Mouse (Mus musculus) gastrocnemius, adult 18-20 months (tissue): ENCODE results near the gene Pi4k2b. TPM values are rescaled to one million over a fixed set of nuclear protein-coding genes. Genes with fewer than 3 reads are reported as not detected.
A peak's percentile ranks its signal among the peaks of the same experiment; 100 is the strongest.
"Not testable (repeated sequence)": the region's sequence is repeated elsewhere in the genome, so short reads cannot be mapped to it uniquely, and the experiment has no call there.

Source experiments
- DNase-seq: peaks from one replicate; pipeline ENCODE4 v3.0.0; 2021; ENCODE audit warnings: low spot score
- total RNA-seq, 2 experiments: library from RNA; stranded (reverse); gene quantifications; 2 replicates each; pipeline ENCODE4 v1.2.3; 2021

Gene Pi4k2b
- total RNA-seq, 2 experiments from 2014 or later, result 1.00 to 1.1 TPM

DNA sequence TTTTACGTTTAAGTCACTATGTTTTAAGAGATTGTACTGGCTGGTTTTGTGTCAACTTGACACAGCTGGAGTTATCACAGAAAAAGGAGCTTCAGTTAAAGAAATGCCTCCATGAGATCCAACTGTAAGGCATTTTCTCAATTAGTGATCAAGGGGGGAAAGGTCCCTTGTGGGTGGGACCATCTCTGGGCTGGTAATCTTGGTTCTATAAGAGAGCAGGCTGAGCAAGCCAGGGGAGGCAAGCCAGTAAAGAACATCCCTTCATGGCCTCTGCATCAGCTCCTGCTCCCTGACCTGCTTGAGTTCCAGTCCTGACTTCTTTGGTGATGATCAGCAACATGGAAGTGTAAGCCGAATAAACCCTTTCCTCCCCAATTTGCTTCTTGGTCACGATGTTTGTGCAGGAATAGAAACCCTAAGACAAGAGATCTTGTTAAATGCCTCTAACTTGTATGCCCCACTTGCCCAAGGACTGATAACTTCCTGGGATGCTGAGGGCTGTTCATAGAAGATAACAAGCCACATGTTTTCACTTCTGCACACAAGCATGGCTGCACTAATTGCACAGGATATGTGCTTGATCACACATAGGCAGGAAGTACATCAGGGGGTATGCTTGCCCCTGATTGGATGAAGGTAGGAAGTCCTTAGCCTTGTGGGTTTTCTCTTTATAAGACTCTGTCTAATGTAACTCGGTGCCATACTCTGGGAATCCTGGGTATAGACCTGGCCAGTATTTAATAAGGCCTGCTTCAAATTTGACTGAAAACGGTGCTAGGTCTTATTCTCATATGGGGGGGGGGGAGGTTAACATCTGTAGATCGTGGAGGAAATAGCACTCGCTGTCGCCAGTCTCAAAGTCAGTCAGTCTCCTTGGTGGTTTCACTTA, 35.3 kb downstream of the Pi4k2b start:
- DNase-seq, result not testable (repeated sequence)

DNA sequence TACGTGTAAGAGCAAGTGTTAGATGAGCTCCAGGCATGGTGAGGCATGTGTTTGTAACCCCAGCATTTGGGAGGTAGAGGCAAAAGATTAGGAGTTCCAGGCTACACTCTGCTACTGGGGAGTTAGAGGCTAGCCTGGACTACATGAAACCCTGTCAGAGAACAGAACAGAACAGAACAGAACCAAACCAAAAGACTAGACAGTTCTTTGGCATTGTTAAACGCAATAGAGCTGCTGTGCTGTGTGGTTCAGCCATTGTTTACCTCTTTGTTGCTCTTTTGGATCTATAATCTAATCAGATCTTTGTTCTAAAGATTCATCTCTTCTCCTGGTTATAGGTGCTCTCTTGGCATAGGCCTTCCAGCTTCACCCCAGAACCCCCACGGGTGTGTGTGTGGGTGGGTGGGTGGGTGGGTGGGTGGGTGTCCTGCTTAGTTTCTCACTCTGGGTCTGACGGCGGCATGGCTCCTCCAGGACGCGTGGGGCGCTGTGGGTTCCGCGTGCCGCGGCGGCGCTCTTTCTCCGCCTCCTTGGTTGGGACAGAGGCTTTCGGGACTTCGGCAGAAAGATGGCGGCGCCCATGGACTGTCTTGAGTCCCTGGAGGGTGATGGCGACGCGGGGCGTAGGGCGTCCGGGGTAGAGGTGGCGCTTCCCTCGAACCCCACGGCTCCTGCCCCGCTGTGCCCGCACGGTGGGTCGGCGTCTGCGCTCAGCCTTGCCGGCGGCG, 41.3 kb downstream of the Pi4k2b start:
- peak; percentile 81 for DNase-seq

DNA sequence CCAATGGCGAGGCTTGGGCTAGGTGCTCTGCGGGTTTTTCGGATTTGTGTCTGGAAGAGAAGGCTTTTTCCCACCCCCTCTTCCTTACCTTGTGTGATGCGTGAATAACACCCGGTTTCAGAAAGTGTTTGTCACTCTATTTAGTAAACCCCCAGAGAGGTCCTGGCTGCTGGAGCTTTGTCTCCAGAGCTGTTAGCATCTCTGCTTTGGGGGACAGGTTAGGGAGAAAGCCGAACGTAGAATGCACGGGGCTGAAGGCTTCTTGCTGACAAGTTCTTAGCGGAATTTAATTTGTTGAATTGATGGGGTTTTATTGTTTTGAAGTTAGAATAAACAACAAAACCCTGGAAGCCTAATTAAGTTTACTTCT, 41.9 kb downstream of the Pi4k2b start:
- DNase-seq, result no peak

DNA sequence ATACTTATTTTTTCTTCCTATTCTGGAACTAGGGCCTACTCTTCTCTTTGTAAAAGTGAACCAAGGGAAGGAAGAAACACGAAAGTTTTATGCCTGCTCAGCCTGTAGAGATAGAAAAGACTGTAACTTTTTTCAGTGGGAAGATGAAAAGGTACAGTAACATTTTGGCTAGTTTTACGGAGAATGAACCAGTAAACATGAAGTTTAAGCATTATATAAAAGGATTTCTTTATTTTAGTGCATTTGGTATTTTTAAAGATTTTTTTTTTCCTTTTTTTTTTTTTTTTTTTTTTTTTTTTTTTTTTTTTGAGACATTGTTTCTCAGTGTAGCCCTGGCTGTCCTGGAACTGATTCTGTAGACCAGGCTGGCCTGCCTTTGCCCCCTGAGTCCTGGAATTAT, 42.6 kb downstream of the Pi4k2b start:
- no peak for DNase-seq

DNA sequence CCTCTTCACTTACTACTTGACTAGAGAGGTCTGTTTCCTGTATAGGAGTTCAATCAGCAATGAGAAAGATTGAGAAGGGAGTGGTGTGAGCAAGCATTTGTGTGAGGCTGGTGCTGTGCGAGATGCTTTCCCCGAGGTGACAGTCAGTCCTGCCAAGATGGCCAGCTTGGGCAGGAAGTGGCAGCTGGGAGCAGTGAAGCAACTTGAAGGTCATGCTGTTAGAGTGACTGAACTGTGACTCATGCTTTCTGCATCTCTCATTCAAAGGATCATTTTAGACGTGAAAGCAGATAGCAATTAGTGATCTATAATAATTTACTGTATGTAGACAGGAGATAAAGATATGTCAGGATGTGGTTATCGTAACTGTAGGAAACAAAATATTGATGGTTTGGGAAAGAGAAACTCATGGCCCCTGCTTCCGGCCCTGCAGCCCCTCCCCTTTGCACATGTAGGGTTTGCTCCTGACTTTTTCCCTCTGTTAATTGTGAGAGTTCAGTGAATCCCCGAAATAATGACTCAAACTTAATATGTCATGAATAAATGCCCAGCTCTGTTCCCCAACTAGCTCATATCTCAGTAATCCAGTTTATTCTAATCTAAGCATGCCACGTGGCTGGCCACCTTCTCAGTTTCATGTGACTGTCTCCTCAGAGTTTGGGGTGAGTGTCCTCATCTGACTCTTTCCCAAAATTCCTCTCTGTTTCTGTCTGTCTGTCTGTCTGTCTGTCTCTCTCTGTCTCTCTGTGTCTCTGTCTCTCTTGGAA, 45.4 kb downstream of the Pi4k2b start:
- DNase-seq, result no peak

DNA sequence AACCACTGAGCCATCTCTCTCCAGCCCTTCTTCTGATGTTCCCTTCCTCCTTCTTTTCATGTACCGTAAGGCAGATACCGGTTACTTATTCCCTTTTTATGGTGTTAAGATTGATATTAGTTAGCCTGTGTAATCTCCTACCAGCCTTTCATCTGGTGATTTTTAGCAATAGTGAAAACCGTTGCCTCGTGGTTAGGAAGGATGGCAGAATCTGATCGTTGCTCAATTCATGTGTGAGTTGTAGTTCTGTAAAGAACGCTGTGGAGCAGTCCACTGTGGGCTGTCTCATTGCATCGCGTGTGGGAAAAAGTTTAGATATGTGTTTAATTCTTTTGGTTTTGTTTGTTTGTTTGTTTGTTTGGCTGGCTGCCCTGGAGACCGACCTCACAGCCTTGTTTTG, 51.9 kb downstream of the Pi4k2b start:
- no peak for DNase-seq

DNA sequence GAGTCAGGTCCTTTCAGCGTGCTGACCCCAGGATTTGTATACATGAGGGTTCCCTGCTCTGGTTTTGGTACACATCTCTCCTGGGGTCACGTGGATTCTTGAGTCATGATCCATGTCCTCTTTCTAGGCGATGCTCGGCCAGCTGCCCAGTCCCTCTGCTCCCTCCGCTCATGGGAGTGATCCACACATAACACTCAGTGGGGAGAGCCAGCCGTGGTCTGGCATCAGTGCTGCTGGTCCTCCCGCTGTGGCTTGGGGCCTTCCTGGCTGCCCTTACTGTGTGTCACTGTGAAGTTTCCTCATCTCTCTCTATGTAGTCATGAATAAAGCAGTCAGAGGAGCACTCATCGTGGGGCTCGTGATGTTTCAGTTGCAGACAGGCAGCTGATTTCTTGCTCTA, 52.7 kb downstream of the Pi4k2b start:
- DNase-seq, result no peak

DNA sequence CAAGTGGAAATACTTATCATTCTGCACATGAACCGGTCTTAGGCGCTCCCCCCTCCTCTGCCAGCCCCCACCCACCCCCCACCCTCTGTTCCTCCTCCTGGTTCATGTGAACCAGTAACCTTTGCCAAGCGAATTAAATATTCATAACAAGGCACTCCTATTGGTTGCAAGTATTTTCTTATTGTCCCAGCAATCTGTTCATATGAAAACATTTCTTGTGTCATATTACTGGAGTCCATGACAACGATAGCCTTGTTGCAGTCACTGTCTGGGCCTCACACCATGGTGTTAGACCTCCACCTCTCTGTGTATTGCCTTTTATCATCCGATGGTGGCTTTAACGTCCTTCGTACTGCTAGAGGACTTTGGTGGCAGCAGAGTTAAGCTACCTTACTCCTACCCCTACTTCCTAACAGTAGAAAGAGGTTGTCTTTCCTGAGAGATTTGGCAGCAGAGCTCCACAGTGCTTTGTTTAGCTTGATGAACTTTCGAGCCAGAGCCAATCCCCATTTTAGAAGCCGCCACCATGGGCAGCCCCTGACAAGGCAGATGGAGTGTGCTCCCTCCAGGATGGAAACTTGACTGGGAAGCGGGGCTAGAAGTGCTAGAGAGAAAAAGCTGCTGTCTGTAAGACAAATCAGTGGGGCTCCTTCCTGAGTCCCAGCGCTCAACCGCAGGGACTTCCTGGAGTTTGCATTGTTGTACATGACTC, 58.1 kb downstream of the Pi4k2b start:
- DNase-seq, result no peak

DNA sequence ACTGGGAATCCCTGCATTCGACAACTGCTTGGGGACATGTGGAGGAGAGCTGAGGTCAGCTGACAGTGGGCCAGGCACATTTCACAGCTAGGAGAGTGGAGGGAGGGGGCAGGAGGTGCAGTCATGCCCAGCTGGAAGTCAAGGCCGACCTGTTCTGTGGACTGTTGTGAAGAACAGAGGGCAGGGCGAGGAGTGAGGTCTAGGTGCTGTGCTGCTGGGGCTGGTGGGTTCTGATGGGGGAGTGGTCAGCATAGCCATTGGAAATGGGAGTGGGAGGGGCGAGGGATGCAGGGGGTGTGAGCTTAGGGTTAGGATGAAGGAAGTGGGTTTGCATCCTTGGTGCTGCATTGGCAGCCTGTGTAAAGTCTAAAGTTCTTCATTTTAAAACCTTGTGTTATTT, 64.4 kb downstream of the Pi4k2b start:
- no peak for DNase-seq

DNA sequence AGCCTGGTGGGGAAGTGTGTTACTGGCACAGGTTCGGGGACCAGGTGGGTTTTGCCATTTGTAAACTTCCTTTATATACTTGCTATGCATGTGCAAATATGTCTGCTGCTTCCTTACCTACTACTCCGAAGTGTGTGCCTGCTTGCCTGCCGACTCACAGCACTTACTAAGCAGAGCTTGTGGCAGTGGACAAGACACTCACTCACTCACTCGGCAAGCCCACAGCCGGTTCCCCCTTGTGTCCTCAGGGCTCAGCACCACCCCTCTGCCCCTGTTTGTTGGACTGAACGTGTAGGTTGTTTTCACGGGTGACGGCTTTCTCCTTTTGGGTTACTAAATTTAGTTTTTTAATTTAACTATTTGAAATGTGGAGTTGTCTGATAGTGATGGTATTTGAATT, 65.0 kb downstream of the Pi4k2b start:
- DNase-seq, result no peak

DNA sequence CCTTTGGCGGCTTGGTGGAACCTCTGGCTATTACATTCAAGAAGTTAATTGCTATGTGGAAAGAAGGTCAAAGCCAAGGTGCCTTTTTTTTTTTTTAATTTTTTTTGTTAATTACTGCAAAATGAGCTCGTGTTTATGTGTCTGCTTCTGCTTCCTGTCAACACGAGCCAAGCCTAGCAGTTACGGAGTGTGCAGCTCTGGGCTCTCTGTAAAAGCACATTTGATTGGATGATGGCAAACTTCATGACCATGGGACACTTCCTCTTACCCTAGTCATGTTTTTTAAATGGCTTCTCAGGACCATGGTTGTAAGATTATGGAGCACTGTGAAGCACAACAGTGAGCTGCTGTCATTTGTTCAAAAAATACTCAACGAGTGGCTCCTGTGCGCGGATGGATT, 65.7 kb downstream of the Pi4k2b start:
- DNase-seq, result no peak

DNA sequence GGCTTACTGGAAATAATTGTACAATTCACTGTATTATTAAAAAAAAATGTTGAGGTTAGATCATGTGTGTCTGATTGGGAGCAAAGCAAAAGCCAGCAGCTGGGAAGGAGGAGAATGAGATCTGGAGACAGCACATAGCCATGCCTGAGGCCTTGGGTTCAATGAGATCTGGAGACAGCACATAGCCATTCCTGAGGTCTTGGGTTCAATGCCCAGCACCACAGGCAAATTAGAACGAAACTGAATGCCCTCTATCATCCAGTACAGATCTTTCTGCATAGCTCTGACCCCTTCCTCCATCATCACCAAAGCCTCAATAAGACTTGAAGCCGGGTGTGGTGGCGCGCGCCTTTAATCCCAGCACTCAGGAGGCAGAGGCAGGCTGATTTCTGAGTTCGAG, 69.1 kb downstream of the Pi4k2b start:
- no peak for DNase-seq

DNA sequence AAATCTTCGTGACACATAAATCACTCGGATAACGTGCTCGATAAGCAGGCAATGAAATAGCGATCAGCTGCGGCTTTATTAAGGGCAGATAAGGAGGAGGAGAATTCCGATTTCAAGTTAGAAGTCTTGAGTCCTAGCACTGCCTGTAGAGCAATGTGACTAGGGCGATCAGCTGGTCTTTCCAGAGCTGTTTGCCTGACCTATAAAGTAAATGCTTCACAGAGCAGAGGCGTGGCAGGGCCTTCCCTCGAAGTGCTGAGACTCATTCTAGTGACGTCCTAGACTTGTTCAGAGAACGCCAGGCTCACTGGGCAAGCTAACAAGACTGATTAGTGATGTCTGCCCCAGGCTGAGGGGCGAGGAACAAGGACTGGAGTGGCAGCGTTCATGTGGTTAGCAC, 69.7 kb downstream of the Pi4k2b start:
- DNase-seq, result no peak

DNA sequence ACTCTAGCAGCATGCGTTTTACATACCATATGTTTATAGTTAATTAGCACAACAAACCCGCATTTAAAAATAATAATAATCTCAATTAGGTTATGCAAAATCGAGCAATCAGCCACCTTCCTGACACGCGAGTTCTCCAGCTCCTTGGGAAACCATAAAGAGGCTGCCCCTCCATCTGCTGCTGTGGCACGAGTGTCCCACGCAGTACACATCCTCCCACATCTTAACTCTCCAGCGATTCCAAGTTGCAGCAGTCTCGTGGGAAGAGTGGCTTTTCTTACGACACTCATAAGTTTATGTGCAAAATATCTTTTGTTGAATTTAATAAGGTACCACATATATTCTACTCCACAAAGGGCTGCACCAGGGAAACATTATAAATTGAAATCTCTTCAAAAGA, 71.1 kb downstream of the Pi4k2b start:
- no peak for DNase-seq

DNA sequence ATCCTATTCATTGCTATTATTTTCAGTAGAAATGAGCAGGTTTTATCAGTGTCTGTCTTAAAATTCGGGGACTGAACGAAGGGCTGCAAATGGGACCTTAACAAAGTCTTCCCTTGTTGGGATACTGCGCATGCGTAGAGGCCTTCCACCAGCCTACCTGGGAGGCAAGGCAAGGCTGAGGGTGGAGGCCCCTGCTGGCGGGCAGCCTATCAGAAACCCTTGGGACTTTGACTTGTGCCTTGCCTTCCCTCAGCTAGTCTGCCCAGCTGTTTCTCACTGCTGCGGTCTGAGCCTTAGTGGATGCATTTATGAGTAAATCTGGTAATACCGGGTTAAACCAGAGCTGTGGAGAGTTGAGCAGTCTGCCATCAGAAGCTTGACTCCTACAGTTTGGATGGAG, 71.9 kb downstream of the Pi4k2b start:
- no peak for DNase-seq

DNA sequence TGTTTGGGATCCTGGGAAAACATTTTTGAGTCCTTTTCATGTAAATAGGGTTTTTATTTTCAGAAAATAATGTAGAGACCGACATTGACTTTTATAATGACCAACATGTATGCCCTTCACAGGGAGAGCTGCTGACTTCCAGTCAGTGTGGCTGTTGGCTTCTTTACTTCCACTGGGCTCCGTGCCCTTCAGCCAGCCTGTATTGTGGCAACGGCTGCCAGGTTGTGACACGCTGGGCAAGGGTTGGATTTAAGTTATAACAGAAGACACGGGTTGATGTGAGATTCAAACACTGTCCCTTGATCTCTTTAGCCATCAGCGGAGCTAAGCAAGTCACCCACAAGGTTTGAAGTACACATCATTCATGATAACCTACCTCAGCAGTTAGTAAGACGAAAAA, 77.3 kb downstream of the Pi4k2b start:
- DNase-seq, result no peak

Other genes with a start within 250 kb of the Pi4k2b start
- under 1 TPM; 0.84 to 0.88 TPM for gene Lgi2, start 175.1 kb upstream of the Pi4k2b start, total RNA-seq
- gene Sepsecs, start 71.9 kb upstream of the Pi4k2b start, total RNA-seq, result 1 to 10 TPM; 5.2 to 5.6 TPM
- 1 to 10 TPM; 4.2 to 4.4 TPM for gene Zcchc4, start 33.8 kb downstream of the Pi4k2b start, total RNA-seq
- 10 to 100 TPM; 32.7 to 34.4 TPM for gene Anapc4, start 92.4 kb downstream of the Pi4k2b start, total RNA-seq